Mouse (Mus musculus) left cerebral cortex, adult 18-20 months (tissue): Measurements from ENCODE around the gene Ticrr. TPM values are rescaled to one million over a fixed set of nuclear protein-coding genes. Genes with fewer than 3 reads are reported as not detected.

ENCODE experiments used
- DNase-seq, 2 experiments: peaks; one replicate each; pipeline ENCODE4 v3.0.0; 2021 to 2022; ENCODE audit warnings: low spot score in 2 of 2, mixed read lengths in 1 of 2
- long read RNA-seq, 2 experiments: library from polyadenylated mRNA; stranded (forward); transcript quantifications; one replicate each; pipeline ENCODE4 v2.0.0; 2021
- total RNA-seq, 2 experiments: library from RNA; stranded (reverse); gene quantifications; 2 replicates each; pipeline ENCODE4 v1.2.3; 2021

Gene Ticrr
- under 1 TPM in 1 of 2 experiments, not detected in 1; 0.12 TPM for total RNA-seq
- long read RNA-seq, experiment 1: 0 reads
- long read RNA-seq, experiment 2: 0 reads

DNA sequence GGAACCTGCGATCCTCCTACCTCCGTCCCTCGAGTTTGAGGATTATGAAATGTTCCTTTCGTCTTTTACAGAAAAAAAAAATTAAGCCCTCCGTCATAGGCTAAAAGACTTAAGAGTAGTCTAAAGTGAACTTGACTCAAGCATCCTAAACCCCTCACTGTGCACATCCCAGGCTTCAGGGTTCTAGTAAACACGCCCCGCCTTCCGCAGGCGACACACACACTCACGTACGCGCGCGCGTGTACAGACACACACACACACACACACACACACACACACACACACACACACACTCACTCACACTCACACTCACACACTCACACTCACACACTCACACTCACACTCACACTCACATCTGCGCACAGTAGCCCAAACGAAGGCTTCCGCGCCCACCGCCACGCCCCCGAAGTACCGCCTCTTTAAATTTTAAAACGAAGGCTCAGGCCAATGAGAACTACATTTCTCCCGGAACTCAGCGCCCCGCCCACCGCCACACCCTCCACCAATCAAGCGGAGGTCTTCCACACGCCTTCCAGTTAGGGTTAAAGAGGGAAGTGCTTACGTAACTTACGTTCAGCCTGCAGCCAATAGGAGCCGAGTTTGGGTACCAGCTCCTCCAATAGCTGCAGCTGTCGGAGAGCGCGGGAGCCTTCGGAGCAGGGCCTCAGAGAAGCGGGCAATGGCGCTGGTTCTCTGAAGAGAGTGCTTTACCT, at the start of gene Ticrr:
Gene Ticrr (plus strand): TSS at position 619 of the 713 bp plus-strand sequence.
- DNase-seq: peak; percentile 90 to 95

DNA sequence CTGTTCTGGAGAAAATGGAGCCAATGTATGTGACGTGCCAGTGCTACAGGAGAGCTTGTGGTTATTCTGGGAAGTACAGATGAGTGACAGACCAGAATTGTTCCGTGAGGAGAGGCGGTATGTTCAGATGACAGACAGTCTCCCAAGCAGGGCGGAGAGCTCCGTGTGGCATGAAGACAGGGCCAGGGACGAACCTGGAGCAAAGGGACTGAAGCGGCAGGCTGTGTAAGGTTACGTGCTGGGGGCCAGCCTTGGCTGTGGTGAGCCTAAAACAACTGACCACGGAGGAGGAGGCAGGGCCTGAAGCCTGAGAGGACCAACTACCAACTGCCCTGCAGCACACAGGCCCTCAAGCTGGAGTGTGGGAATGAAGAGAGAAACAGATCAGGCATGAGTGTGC, 48.1 kb upstream of the Ticrr start:
- DNase-seq: no peak

DNA sequence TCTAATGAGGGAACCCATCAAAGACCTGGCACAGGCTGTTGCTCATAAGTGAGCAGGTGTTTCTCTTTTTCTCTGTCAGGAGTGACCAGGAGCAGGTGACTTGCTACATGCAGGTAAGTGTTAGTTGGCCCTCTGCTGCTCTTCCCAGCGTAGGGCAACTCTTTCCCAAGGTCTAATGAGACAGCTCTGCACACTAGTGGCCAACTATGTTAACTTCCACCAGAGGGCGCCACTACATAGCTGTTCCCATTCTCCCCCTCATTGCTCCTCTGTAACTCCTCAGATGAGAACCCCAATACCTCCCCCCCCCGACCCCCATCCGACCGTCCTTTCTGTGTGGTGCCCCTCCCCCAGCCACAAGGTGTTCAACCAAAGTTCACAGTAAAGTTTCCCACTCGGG, 47.2 kb upstream of the Ticrr start:
- DNase-seq: peak; percentile 70 to 74

DNA sequence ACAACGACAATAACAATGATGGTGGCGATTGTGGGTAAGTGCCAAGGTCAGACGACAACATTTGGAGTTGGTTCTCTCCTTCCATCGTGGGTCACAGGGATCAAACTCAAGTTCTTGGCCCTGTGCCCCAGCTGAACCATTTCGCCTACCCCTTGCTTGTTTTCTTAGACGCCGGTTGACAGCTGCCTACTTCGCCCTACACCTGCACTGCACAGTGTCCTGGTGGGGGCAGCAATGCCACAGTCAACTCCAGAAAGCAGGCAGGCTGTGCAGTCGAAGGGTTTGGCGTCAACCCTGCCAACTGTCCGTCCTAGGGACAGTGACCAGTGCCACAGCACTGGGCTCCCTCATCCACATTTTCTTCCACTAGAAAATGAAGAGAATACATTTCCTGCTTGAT, 46.7 kb upstream of the Ticrr start:
- DNase-seq: no peak

DNA sequence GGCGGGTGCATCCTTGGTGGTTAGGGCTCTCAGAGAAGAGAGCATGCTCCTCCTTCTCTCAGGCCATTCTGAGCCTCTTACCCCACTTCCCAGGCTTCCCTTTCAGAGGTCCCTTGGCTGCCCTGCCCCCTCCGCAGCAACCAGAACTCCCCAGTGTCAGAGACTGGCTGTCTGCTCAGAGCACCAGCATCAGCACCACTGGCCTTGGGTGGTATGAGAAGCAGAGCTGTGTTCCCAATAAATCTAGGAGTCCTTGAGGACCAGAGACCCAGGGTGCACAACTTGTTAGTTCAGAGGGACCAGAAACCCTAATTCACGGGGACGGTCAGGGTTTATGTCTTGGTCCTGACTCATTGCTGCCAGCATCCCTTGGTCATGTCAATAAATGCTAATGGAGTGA, 45.0 kb upstream of the Ticrr start:
- DNase-seq: no peak

DNA sequence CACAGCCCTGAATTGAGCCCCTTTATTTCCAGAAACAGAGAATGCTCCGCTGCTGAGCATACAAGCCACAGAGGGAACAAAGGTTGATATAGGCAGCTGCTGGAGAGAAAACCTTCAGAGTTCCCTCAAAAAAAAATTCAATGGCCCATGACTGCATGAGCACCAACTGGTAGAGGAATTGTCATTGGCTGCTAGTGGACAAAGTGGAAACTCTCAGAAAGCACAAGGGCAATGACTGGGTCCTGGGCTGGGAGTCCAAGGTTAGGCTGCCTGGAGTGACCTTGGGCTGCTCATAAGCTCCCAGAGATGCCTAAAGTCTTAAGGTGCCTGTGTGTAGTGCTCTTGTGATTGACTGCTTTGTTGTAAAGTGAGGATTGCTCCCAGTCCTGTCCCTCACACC, 44.1 kb upstream of the Ticrr start:
- no peak for DNase-seq

DNA sequence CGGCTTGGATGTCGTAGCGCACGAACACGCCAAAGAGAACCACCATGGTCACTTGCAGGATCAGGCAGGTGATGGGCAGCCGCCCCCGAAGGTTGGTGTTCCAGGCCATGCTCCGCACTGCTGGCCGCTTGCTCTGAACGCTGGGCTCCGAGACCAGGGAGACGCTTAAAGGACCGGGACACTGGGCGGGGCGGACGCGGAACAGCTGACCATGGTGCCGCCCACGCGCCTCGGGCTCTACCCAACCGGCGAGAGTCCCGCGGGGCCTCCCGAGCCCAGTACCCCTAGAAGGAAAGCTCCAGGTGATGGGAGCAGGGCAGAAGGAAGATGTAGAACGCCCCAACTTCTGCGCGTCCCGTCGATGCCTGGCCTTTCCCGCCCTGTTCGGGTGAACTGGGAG, 42.6 kb upstream of the Ticrr start, which contains the start of gene Rhcg:
Gene Rhcg (minus strand): TSS at position 240 of the 400 bp plus-strand sequence.
- DNase-seq: no peak

DNA sequence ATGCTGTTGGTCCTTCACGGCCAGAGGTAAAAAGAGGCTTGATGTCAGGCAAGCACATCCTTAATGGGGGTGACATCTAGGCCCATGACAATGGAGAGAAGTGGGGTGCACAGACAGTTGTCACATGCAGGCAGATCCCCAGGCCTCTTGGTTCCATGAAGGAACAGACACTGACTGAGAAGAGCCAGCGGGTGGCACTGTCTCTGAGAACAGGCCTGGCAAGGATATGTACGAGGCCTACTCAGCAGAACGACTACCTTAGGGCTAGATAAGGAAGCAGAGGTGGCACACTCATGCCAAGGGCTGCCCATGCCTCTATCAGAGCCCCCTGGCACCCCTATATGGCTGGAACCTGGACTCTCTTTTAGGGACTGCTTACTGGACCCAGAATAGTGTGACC, 40.5 kb upstream of the Ticrr start:
- no peak for DNase-seq

DNA sequence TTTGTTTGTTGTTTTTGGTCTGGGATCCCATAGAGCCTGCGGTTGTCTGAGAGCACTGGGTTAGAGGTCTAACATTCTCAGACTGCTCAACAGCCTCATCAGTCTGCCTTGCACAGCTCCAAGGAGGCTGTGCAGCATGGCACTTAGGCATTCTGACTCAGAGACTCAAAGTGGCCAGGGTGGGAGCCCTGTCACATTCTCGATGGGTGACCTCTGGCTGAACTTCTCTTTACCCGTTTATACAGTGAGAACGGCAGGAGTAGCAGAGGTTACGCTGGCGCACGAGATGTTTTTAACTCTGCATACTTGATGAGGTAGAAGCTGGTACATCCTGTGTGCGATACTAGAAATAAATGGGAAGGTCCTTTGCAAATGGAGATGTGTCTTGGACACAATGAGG, 36.9 kb upstream of the Ticrr start:
- no peak for DNase-seq

DNA sequence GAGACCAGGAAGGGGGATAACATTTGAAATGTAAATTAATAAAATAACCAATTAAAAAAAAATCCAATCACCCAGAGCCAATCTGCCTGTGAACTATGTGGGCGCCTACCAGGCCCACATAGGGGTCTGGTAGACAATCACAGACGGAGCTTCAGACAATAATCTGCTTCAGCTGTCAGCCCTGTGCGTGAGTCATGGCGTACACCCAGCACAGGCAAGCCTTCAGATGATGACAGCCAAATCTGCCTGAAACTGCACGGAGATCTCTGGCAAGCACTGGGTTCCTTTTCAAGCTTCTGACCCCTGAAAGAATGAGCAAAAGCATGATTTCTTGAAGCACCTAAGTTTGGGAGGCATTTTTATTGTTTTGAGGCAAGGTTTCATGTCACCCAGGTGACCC, 33.8 kb upstream of the Ticrr start:
- DNase-seq: no peak

DNA sequence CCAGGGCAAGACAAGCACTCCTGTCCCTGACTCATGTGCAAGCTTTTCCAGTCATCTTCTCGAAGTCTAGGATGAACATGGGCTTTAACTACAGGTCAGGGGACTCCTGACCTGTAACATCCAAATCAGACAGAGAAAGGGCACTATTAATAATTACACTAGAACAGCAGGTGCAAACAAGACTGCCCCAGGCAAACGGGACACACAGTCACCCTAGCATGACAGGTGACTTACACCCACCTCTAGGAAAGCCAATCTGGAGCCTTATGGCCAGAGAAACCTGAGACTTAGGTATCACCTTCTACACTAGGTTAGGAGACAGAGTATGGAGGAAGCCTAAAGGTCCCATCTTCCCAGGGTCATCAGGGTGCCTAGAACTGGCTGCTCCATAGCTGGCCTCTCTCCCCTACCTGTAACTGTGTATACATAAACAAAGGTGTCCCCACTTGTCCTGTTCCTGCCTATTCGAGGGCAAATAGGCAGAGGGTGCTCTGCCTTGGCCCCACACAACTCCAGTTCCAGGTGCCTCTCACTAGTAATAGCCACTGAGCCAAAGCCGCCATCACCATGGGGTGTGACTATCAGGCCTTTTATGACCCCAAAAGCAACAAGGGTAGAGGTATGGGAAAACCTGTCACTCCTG, 31.6 kb upstream of the Ticrr start:
- DNase-seq: no peak

DNA sequence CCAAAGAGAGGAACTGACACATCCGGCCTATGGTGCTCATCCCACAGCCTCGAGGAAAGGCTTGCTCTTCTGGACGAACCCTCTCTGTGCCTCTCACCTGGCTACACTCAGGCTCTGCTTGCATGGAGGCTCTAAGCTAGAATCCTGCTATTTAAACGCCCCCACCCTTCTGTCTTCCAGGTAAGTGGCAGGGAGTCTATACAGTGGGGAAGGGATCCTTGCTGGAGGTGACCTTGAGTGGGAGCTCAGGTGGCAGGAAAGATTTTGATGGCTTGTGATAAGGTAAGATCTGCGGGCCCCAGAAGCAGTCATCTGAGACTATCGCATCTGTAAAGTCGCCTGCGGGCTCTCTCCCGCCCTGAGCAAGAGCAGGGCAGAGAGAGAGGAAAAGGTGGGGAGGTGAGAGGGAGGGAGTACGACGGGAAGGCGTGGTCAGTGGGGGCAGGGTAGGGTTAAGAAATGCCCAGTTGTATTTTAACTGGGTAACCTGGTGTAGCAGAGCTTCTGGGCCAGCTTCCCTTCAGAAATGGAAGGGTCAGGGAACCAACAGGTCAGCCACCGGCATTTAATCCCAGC, 28.1 kb upstream of the Ticrr start:
- no peak for DNase-seq

DNA sequence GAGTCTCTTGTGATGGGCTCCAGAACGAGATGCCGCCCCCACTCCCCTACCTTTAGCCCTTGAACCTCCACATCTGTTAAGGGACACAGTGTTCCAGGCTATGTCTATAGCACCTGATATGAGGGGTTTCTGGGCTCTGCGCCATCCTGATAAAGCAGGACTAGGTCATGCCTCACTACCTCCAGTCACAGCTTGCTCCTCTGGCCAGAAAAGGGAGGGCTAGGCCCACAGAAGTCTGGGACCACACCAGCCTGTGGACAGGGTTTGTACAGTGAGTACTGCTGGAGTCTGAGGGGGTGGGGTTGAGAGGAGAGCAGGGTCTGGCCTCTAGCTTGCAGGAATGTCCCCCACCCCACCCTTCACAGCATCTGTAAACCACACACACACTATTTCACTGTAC, 12.8 kb upstream of the Ticrr start:
- no peak for DNase-seq

DNA sequence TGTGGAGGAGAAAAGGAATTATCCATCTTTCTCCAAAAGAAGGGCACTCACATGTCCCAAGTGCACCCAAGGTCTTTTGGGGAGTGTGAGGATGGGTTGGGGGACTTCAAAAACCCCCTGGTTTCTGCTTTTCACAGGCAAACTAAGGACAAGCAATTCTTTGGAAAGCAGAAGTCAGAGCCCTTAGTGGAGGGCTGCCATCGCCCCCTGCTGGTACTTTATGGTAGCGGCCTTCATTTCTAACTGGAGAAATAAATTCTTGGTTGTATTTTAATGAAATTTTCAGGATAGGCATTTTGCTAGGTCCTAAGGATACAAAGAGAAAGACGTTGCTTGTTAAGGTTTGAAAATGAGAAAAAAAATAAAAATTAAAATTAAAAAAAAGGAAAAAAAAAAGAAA, 11.0 kb upstream of the Ticrr start:
- DNase-seq: peak; percentile 63 to 75

DNA sequence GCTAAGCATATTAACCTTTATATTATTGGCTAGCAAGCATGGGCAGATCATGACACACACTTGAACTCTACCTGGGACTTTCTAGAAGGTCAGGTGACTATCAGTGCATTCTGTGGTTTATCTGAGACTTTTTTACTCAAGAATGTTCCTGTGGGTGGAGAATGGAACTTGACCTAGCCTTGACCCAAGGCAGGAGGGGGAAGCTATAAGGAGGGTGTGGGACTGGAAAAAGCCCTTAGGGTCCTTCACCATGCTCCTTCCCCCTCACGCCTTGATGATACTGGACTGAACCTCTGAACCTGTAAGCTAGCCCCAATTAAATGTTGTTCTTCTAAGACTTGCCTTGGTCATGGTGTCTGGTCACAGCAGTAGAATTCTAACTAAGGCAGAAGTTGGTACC, 5.8 kb upstream of the Ticrr start:
- DNase-seq: no peak

DNA sequence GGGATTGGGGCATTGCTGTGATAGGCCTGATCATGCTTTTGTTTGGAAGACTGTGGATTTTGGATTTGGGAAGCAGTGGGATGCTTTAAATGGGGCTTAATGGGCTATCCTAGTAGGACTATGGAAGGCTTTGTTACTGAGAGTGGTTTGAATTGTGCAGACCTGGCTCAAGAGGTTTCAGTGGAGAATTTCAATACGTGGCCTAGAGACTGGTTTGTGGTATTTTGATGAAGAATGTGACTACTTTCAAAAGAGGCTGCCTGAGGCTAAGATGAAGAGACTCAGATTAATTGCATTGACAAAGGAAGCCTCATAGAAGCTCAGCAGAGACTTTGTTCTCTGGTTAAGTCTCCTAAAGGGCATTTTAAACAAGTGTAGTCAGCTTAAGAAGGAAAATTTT, 5.4 kb upstream of the Ticrr start:
- DNase-seq: no peak

DNA sequence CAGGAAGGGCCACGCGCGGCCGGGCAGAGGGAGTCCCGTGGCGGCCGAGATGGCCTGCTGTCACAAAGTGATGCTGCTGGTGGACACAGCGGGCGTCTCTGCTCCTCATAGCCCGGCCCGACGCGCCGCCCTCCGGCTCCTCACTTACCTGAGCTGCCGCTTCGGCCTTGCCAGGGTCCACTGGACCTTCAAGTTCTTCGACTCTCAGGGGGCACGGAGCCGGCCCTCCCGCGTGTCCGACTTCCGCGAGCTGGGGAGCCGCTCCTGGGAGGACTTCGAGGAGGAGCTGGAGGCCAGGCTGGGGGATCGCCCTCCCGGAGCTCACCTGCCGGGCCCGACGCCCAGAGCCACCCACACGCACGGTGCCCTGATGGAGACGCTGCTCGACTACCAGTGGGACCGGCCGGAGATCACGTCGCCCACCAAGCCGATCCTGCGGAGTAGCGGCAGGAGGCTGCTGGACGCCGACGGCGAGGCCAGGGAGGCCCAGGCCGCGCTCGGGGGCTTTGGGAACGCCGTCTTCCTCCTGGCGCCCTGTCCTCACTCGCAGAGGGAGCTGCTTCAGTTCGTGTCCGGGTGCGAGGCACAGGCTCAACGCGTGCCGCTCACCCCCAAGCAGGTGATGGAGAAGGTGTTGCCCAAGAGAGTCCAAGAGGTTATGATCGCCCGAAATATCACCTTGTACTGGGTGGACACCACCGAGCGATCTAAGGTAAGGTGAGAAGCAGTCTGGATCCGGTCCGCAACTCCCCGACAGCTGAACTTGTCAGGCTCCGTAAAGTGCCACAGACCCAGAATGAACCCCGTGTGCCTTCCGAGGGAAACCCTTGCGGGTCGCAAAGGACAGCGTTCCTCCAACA, 525 bp downstream of the Ticrr start:
- peak in 1 of 2 experiments; percentile 4 for DNase-seq

DNA sequence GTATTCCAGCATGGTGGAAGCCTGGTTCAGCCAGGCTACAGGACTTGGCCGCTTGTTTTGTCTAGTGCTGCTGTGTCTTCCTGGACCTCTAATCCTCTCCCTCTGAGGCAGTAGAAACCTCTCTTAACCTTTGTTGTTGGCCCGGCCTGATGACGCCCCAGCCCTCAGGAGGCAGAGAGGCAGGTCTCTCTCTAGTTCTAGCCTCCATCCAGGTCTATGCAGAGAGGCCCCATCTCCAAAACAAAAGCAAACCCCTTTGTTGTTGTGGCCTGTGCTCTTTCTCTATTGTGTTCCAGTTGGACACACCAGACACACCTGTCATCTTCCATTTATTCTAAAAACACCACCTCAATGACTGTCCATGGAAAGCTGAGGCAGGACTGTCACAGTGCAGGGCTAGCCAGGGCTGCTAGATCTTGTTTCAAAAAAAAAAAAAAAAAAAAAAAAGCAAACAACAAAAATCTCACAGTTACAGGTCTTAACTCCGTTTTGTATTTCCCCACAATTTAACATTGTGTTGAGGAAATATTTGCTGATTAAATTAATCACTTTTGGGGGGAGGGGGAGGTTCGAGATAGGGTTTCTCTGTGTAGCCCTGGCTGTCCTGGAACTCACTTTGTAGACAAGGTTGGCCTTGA, 1.4 kb downstream of the Ticrr start:
- DNase-seq: no peak

DNA sequence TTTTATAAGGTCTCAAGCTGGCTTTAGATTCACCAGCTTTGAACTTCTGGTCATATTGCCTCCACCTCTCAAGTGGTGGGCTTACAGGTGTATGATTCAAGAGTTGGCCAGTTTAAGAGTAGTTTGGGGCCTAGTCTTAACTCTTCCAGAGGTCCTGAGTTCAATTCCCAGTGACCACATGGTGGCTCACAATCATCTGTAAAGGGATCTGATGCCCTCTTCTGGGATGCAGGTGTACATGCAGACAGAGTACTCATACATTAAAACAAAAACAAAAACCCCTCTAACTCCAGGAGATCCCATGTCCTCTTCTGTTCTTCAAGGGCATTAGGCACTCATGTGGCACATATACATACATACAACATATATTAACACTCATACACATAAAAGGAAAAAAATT, 6.7 kb downstream of the Ticrr start:
- no peak for DNase-seq

DNA sequence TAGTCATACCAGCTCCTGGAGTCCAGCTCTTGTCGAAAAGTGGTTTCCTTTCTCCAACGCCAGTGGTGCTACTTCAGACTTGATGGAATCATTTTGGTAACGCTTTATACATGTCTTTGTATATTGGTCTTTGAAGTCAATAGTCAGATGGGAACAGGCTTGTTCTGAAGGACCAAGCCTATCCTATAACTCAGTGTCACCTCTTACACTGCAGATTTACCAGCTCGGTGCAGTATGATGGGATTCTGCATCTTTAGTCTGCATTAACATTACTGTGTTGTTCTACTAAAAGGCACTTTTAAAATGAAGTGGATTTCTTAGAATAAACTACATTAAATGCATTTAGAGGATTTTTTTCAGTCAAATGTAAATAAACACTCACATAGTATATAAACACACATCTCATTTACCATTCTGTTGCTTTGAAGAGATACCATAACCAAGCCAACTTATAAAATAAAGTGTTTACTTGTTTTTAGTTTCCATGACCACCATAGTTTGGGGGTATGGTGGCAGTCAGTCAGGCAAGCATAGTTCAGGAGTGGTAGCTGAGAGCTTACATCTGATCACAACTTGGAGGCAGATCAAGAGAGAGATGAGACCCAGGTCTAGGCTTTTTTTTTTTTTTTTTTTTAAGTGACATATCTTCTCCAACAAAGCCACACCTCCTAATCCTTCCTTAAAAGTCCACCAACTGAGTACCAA, 11.1 kb downstream of the Ticrr start:
- DNase-seq: no peak
